Mouse (Mus musculus) left cerebral cortex, adult 11 months (tissue): ENCODE measurements around the gene Inpp4a.

Experiments used
- DNase-seq: peaks from one replicate; pipeline ENCODE4 v3.0.0; 2022; ENCODE audit warnings: low spot score

Inpp4a gene

GRCm38 (mm10) chr1:37299540-37300491, at the start of gene Inpp4a:
TSS of gene Inpp4a (plus strand) at chr1:37299865.
- peak; percentile 80 for DNase-seq

GRCm38 (mm10) chr1:37250643-37251310, 48.9 kb upstream of the Inpp4a start:
- peak; percentile 53 for DNase-seq

GRCm38 (mm10) chr1:37258443-37258842, 41.2 kb upstream of the Inpp4a start:
- no peak for DNase-seq

- peak; percentile 59 for DNase-seq
Observed at GRCm38 (mm10) chr1:37272464-37272863, 27.2 kb upstream of the Inpp4a start.

- DNase-seq = no peak
Observed at GRCm38 (mm10) chr1:37286556-37286955, 13.1 kb upstream of the Inpp4a start.

GRCm38 (mm10) chr1:37287748-37288147, 11.9 kb upstream of the Inpp4a start:
- no peak for DNase-seq

- peak; percentile 37 for DNase-seq
Observed at GRCm38 (mm10) chr1:37288181-37288935, 11.3 kb upstream of the Inpp4a start.

GRCm38 (mm10) chr1:37288941-37289340, 10.7 kb upstream of the Inpp4a start:
- no peak for DNase-seq

- no peak for DNase-seq
Observed at GRCm38 (mm10) chr1:37296414-37296813, 3.3 kb upstream of the Inpp4a start.

- no peak for DNase-seq
Observed at GRCm38 (mm10) chr1:37298904-37299303, 761 bp upstream of the Inpp4a start.

GRCm38 (mm10) chr1:37300650-37301049, 985 bp downstream of the Inpp4a start:
- DNase-seq = no peak

- no peak for DNase-seq
Observed at GRCm38 (mm10) chr1:37302801-37303200, 3.1 kb downstream of the Inpp4a start.

GRCm38 (mm10) chr1:37305691-37306287, 6.1 kb downstream of the Inpp4a start:
- DNase-seq = no peak

GRCm38 (mm10) chr1:37307586-37307985, 7.9 kb downstream of the Inpp4a start:
- DNase-seq = no peak

GRCm38 (mm10) chr1:37308021-37308742, 8.5 kb downstream of the Inpp4a start:
- DNase-seq = no peak

- no peak for DNase-seq
Observed at GRCm38 (mm10) chr1:37308743-37309100, 9.1 kb downstream of the Inpp4a start.

GRCm38 (mm10) chr1:37309939-37310515, 10.4 kb downstream of the Inpp4a start:
- no peak for DNase-seq

- DNase-seq = no peak
Observed at GRCm38 (mm10) chr1:37314338-37314737, 14.7 kb downstream of the Inpp4a start.

GRCm38 (mm10) chr1:37317644-37318285, 18.1 kb downstream of the Inpp4a start:
- DNase-seq = no peak

- no peak for DNase-seq
Observed at GRCm38 (mm10) chr1:37318558-37318957, 18.9 kb downstream of the Inpp4a start.
